12 mouse cellular contexts compared by ENCODE assay signal in the genomic region with DNA sequence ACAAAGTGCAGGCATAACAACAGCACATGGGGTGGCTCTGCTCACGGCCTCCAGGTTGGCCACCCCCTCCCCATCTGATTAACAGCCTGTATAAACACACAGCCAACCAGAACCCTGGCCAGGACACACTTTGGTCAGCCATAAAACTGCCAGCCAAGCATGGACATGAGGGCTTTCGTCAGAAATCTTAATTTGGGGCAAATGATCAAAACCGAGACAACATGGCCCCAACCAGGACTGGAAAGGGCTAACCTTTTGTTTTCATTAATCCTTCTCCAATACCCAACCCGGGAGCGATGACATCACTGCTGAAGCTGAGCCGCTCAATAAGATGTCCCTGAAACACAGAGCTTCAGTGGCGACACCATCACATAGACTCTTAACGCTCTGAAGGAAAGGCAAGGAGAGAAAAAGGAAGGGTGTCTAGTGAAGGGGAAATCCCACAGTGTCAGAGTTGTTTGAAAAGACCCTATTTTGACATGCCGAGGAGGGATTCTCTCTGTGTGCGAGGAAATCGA.
DNase-seq lines count a peak whose midpoint lies in the region; ATAC-seq and TF ChIP-seq lines count a peak whose summit lies in the region.
"Had no signal": no experiment of that assay in that cellular context is flagged by ENCODE, and none has a peak within 500 bp of the region (broad histone marks: within the 10 kb centered on the region; RNA-seq: fewer than 3 reads in every experiment).

No protein-coding gene starts in this region.

- no peak for TF ChIP-seq POLR2A in thymus, adult 2 months (IDR thresholded peaks at IDR 0.05; ENCODE audit: control insufficient read depth, extremely low read depth, insufficient read depth, low read length, poor library complexity)

- no peaks in the 10 kb centered on the region for H3K9me3 ChIP-seq in hindbrain, embryonic 11.5 days (ENCODE audit: control insufficient read depth, low read length)
- no peaks in the 10 kb centered on the region for H3K9me3 ChIP-seq in hindbrain, embryonic 12.5 days (replicated peaks)
- no peaks in the 10 kb centered on the region for H3K9me3 ChIP-seq in forebrain, postnatal 0 days (ENCODE audit: low read length)
- H3K9me3 ChIP-seq in midbrain, embryonic 13.5 days: no peaks in the 10 kb centered on the region
- H3K9me3 ChIP-seq in liver, embryonic 12.5 days (replicated peaks): no peaks in the 10 kb centered on the region
- H3K9me3 ChIP-seq: intestine, embryonic 15.5 days; stomach, embryonic 15.5 days had no signal

- H3K9ac ChIP-seq in hindbrain, embryonic 11.5 days (ENCODE audit: low read depth, low read length): no peak overlapping the region
- no peak overlapping the region for H3K9ac ChIP-seq in hindbrain, embryonic 12.5 days
- H3K9ac ChIP-seq in forebrain, postnatal 0 days: 0 out of 2 replicates have a peak overlapping the region, but pooled peaks have one; percentile 22
- H3K9ac ChIP-seq in midbrain, embryonic 13.5 days (replicated peaks): no peak overlapping the region
- no peak overlapping the region for H3K9ac ChIP-seq in liver, embryonic 12.5 days
- H3K9ac ChIP-seq: intestine, embryonic 15.5 days; stomach, embryonic 15.5 days had no signal

- H3K4me2 ChIP-seq in hindbrain, embryonic 11.5 days (replicated peaks; ENCODE audit: low read depth, low read length): no peak overlapping the region
- no peak overlapping the region for H3K4me2 ChIP-seq in hindbrain, embryonic 12.5 days (replicated peaks)
- H3K4me2 ChIP-seq in forebrain, postnatal 0 days (ENCODE audit: low read depth): peak overlapping the region; percentile 13; the same call in 1 of the 2 replicates
- H3K4me2 ChIP-seq in midbrain, embryonic 13.5 days (replicated peaks): no peak overlapping the region; the same call in 1 of the 2 replicates
- H3K4me2 ChIP-seq in liver, embryonic 12.5 days: no peak overlapping the region
- H3K4me2 ChIP-seq: intestine, embryonic 15.5 days; stomach, embryonic 15.5 days had no signal

- no peak for ATAC-seq in hindbrain, embryonic 11.5 days (ENCODE audit: low FRiP score)
- no peak; the same call in 1 of the 2 replicates for ATAC-seq in hindbrain, embryonic 12.5 days (ENCODE audit: low FRiP score)
- peak; percentile 63 for ATAC-seq in forebrain, postnatal 0 days
- ATAC-seq in midbrain, embryonic 13.5 days: peak; percentile 83
- ATAC-seq in liver, embryonic 12.5 days: no peak
- ATAC-seq: intestine, embryonic 15.5 days had no signal

- 62% methylated on average over 11 of the region's 11 CpGs for WGBS in hindbrain, embryonic 11.5 days
- WGBS in hindbrain, embryonic 12.5 days: 58% methylated on average over 11 of the region's 11 CpGs
- 9% methylated on average over 11 of the region's 11 CpGs for WGBS in forebrain, postnatal 0 days
- 13% methylated on average over 11 of the region's 11 CpGs for WGBS in midbrain, embryonic 13.5 days
- WGBS in thymus, adult 2 months: 88% methylated on average over 11 of the region's 11 CpGs
- 64% methylated on average over 11 of the region's 11 CpGs for WGBS in liver, embryonic 12.5 days (ENCODE audit: insufficient replicate concordance)

- H3K4me1 ChIP-seq in hindbrain, embryonic 11.5 days (replicated peaks; ENCODE audit: control insufficient read depth, insufficient read depth, low read length): no peaks in the 10 kb centered on the region
- H3K4me1 ChIP-seq in hindbrain, embryonic 12.5 days: 0 out of 2 replicates have a peak, but pooled peaks cover 7% of the 10 kb centered on the region
- H3K4me1 ChIP-seq in forebrain, postnatal 0 days (ENCODE audit: insufficient read depth): peaks cover 11% of the 10 kb centered on the region; the same call in 1 of the 2 replicates
- H3K4me1 ChIP-seq in midbrain, embryonic 13.5 days (replicated peaks): peaks cover 28% of the 10 kb centered on the region
- no peaks in the 10 kb centered on the region for H3K4me1 ChIP-seq in thymus, adult 2 months (replicated peaks; ENCODE audit: control insufficient read depth, insufficient read depth, low read length)
- no peaks in the 10 kb centered on the region for H3K4me1 ChIP-seq in liver, embryonic 12.5 days
- H3K4me1 ChIP-seq: stomach, embryonic 15.5 days had no signal

- H3K36me3 ChIP-seq in hindbrain, embryonic 11.5 days (ENCODE audit: control insufficient read depth, insufficient read depth, low read length): no peaks in the 10 kb centered on the region
- H3K36me3 ChIP-seq in hindbrain, embryonic 12.5 days: no peaks in the 10 kb centered on the region
- no peaks in the 10 kb centered on the region for H3K36me3 ChIP-seq in forebrain, postnatal 0 days (ENCODE audit: insufficient read depth)
- H3K36me3 ChIP-seq in midbrain, embryonic 13.5 days: no peaks in the 10 kb centered on the region
- no peaks in the 10 kb centered on the region for H3K36me3 ChIP-seq in thymus, adult 2 months (ENCODE audit: control insufficient read depth, insufficient read depth, low read length)
- no peaks in the 10 kb centered on the region for H3K36me3 ChIP-seq in liver, embryonic 12.5 days
- H3K36me3 ChIP-seq: intestine, embryonic 15.5 days; stomach, embryonic 15.5 days had no signal

- H3K27me3 ChIP-seq in hindbrain, embryonic 11.5 days (ENCODE audit: control insufficient read depth, insufficient read depth, low read length): no peaks in the 10 kb centered on the region
- H3K27me3 ChIP-seq in hindbrain, embryonic 12.5 days: no peaks in the 10 kb centered on the region
- H3K27me3 ChIP-seq in forebrain, postnatal 0 days (ENCODE audit: insufficient read depth, low read length): no peaks in the 10 kb centered on the region
- H3K27me3 ChIP-seq in midbrain, embryonic 13.5 days: no peaks in the 10 kb centered on the region
- H3K27me3 ChIP-seq in thymus, adult 2 months (ENCODE audit: control insufficient read depth, insufficient read depth, low read length): no peaks in the 10 kb centered on the region
- H3K27me3 ChIP-seq in liver, embryonic 12.5 days (replicated peaks): no peaks in the 10 kb centered on the region
- H3K27me3 ChIP-seq: intestine, embryonic 15.5 days; stomach, embryonic 15.5 days had no signal

- peak; percentile 36 for DNase-seq in hindbrain, embryonic 11.5 days (ENCODE audit: low spot score)
- DNase-seq in embryo, embryonic 10.5 days (ENCODE audit: low spot score): peak; percentile 59
- DNase-seq in forebrain, postnatal 0 days: peak; percentile 64
- DNase-seq in thymus, postnatal 14 days: no peak
- no peak for DNase-seq in thymus, adult 2 months
- DNase-seq: heart, adult 18-20 months; liver had no signal

- H3K4me3 ChIP-seq in hindbrain, embryonic 11.5 days (ENCODE audit: low read depth, low read length): no peak overlapping the region
- no peak overlapping the region for H3K4me3 ChIP-seq in hindbrain, embryonic 12.5 days
- no peak overlapping the region for H3K4me3 ChIP-seq in forebrain, postnatal 0 days (ENCODE audit: low read depth, low read length)
- H3K4me3 ChIP-seq in midbrain, embryonic 13.5 days (replicated peaks): no peak overlapping the region
- no peak overlapping the region for H3K4me3 ChIP-seq in thymus, adult 2 months (ENCODE audit: control insufficient read depth, insufficient read depth, low read length)
- no peak overlapping the region for H3K4me3 ChIP-seq in liver, embryonic 12.5 days
- H3K4me3 ChIP-seq: intestine, embryonic 15.5 days; stomach, embryonic 15.5 days had no signal

- no peak for TF ChIP-seq CTCF in forebrain, postnatal 0 days (IDR thresholded peaks at IDR 0.05; ENCODE audit: low read depth)
- TF ChIP-seq CTCF in thymus, adult 2 months (IDR thresholded peaks at IDR 0.05; ENCODE audit: borderline replicate concordance, control insufficient read depth, extremely low read depth, insufficient read depth, low read length, poor library complexity): no peak

- H3K27ac ChIP-seq in hindbrain, embryonic 11.5 days (ENCODE audit: low read depth, low read length): no peak overlapping the region
- no peak overlapping the region; the same call in 1 of the 2 replicates for H3K27ac ChIP-seq in hindbrain, embryonic 12.5 days
- H3K27ac ChIP-seq in forebrain, postnatal 0 days (ENCODE audit: low read depth, low read length): peak overlapping the region; percentile 22; the same call in 1 of the 2 replicates
- H3K27ac ChIP-seq in midbrain, embryonic 13.5 days: peak overlapping the region; percentile 82
- H3K27ac ChIP-seq in thymus, adult 2 months (ENCODE audit: control insufficient read depth, insufficient read depth, low read length): no peak overlapping the region
- no peak overlapping the region for H3K27ac ChIP-seq in liver, embryonic 12.5 days
- H3K27ac ChIP-seq: intestine, embryonic 15.5 days; stomach, embryonic 15.5 days had no signal

Comparison
In these comparisons a context has a peak if more than half of its experiments do, and no peak if none do; other contexts are left out.
1. ATAC-seq: peak in forebrain, postnatal 0 days (single experiment) and midbrain, embryonic 13.5 days (single experiment); none in hindbrain, embryonic 11.5 days (single experiment), hindbrain, embryonic 12.5 days (single experiment) and liver, embryonic 12.5 days (single experiment).
2. DNase-seq: peak in hindbrain, embryonic 11.5 days (single experiment), embryo, embryonic 10.5 days (single experiment) and forebrain, postnatal 0 days (single experiment); none in thymus, postnatal 14 days (single experiment) and thymus, adult 2 months (single experiment).
3. H3K27ac ChIP-seq: peak in forebrain, postnatal 0 days (single experiment) and midbrain, embryonic 13.5 days (single experiment); none in hindbrain, embryonic 11.5 days (single experiment), hindbrain, embryonic 12.5 days (single experiment), thymus, adult 2 months (single experiment) and liver, embryonic 12.5 days (single experiment).